Mouse (Mus musculus): ENCODE measurements around the gene Add3. TPM values are rescaled to one million over a fixed set of nuclear protein-coding genes. Genes with fewer than 3 reads are reported as not detected.

Add3 gene
- polyA plus RNA-seq, 1 experiment from 2014 or later: 119 TPM

DNA sequence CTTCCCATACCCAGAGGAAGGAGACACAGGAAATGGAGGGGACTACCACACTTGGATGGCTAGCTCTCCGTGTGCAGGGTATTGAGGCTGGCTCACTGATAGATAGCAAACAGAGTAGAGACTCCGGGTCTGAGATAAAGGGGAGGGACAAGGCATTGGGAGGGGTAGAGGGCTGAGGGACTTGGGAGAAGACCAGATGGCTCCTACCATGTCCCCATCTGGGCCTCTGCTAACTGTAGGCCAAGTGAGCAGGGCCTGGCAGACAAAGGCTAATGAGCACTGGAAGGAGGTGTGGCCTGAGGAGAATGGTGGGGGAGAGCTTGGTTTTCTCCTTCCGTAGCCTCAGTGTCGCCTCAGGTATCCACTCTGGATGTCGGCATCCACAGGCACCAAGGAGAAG lies 119.3 kb downstream of the Add3 start:
- peak; percentile 14; the same call in 1 of the 2 replicates for ATAC-seq (ENCODE audit: insufficient read depth)
- Histone ChIP-seq H3K4me3 (ENCODE audit: low read depth, low read length) (no peak overlapping the region), H3K9me3 (ENCODE audit: low read depth, low read length) (0 out of 2 replicates have a peak, but pooled peaks cover 3% of the 10 kb centered on the region), H3K4me1 (ENCODE audit: insufficient read depth) (0 out of 2 replicates have a peak, but pooled peaks cover 4% of the 10 kb centered on the region), H3K27ac (ENCODE audit: low read depth) (no peak overlapping the region), H3K9ac (no peak overlapping the region; the same call in 1 of the 2 replicates), H3K36me3 (ENCODE audit: insufficient read depth) (no peaks in the 10 kb centered on the region), H3K27me3 (ENCODE audit: insufficient read depth, low read length) (no peaks in the 10 kb centered on the region), H3K4me2 (no peak overlapping the region)
- 59% methylated on average over 5 of the region's 5 CpGs for WGBS
- DNase-seq: no peak
- TF ChIP-seq CTCF (IDR thresholded peaks at IDR 0.05; ENCODE audit: low read depth): no peak

DNA sequence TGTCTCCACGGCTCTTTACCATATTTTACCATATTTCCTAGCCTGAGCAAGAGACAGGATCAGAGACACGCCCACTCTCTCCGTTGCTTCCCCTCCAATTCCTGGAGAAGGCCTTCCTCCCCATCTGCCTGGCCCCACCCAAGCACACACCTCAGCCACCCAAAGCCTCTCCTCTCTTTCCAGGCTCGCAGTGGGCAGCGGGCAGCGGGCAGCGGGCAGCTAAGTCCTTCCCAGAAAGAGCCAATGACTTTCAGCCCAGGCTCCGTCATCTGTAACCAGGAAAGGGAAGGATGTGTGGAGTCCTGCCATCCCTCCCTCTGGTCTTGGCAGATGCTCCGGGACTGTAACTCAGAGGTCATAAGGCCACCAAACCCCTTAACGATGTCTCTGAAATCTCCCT lies 120.0 kb downstream of the Add3 start:
- H3K9me3 ChIP-seq (ENCODE audit: low read depth, low read length): 0 out of 2 replicates have a peak, but pooled peaks cover 3% of the 10 kb centered on the region
- ATAC-seq (ENCODE audit: insufficient read depth) (no peak), DNase-seq (no peak)
- 0 out of 2 replicates have a peak, but pooled peaks cover 4% of the 10 kb centered on the region for H3K4me1 ChIP-seq (ENCODE audit: insufficient read depth)
- no peak overlapping the region for H3K9ac ChIP-seq
- H3K27me3 ChIP-seq (ENCODE audit: insufficient read depth, low read length): no peaks in the 10 kb centered on the region
- no peak for TF ChIP-seq CTCF (IDR thresholded peaks at IDR 0.05; ENCODE audit: low read depth)
- no peak overlapping the region for H3K27ac ChIP-seq (ENCODE audit: low read depth)
- no peaks in the 10 kb centered on the region for H3K36me3 ChIP-seq (ENCODE audit: insufficient read depth)
- H3K4me2 ChIP-seq: no peak overlapping the region
- WGBS: 74% methylated on average over 10 of the region's 10 CpGs
- no peak overlapping the region for H3K4me3 ChIP-seq (ENCODE audit: low read depth, low read length)

DNA sequence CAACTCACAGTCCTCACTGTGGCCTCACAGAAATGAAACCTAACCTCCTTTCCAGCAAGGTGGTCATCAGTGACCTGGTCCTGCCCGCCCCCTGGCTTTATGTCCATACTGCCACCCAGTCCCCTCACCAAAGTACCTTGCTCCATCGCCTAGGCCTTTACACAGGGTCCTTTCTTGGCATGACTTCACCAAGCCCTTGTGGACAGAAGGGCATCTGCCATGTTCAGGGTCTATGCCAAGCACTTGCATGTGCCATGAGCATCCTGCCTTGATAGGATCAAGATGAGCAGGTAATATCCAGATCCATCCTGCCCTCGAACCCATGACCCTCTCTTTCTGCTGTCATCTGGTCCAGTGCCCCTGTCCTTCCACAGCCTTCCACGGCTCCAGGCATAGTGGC lies 120.6 kb downstream of the Add3 start:
- Histone ChIP-seq H3K27ac (ENCODE audit: low read depth) (no peak overlapping the region), H3K4me2 (no peak overlapping the region), H3K9ac (no peak overlapping the region), H3K27me3 (ENCODE audit: insufficient read depth, low read length) (no peaks in the 10 kb centered on the region), H3K9me3 (ENCODE audit: low read depth, low read length) (0 out of 2 replicates have a peak, but pooled peaks cover 3% of the 10 kb centered on the region), H3K4me3 (ENCODE audit: low read depth, low read length) (no peak overlapping the region), H3K36me3 (ENCODE audit: insufficient read depth) (no peaks in the 10 kb centered on the region), H3K4me1 (ENCODE audit: insufficient read depth) (peaks cover 7% of the 10 kb centered on the region; the same call in 1 of the 2 replicates)
- no peak for DNase-seq
- no peak for TF ChIP-seq CTCF (IDR thresholded peaks at IDR 0.05; ENCODE audit: low read depth)
- no peak for ATAC-seq (ENCODE audit: insufficient read depth)
- 86% methylated on average over 4 of the region's 4 CpGs for WGBS

DNA sequence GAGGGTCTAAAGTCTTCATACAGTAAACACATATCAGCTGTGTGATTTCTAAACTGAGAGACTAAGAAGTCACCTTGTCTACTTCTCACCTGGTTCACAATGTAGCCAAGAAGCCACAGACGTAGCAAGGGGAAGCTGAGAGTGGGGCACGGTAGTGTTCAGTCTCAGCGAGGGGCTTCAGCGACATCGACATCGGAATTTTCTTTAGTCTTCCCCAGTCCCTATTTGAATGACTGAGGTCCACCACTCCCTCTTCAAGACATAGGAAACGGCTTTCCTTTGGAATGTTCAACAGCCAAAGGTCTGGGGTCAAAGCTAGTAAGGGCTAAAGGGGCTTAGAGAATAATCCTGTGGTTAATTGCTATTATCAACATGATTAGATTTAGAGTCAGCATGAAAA lies 121.8 kb downstream of the Add3 start:
- 64% methylated on average over 7 of the region's 7 CpGs for WGBS
- Histone ChIP-seq H3K4me1 (ENCODE audit: insufficient read depth) (peaks cover 7% of the 10 kb centered on the region; the same call in 1 of the 2 replicates), H3K36me3 (ENCODE audit: insufficient read depth) (no peaks in the 10 kb centered on the region), H3K27me3 (ENCODE audit: insufficient read depth, low read length) (no peaks in the 10 kb centered on the region), H3K4me3 (ENCODE audit: low read depth, low read length) (no peak overlapping the region), H3K9me3 (ENCODE audit: low read depth, low read length) (no peaks in the 10 kb centered on the region), H3K4me2 (no peak overlapping the region), H3K27ac (ENCODE audit: low read depth) (no peak overlapping the region), H3K9ac (no peak overlapping the region)
- TF ChIP-seq CTCF (IDR thresholded peaks at IDR 0.05; ENCODE audit: low read depth): no peak
- ATAC-seq (ENCODE audit: insufficient read depth) (no peak), DNase-seq (no peak)

DNA sequence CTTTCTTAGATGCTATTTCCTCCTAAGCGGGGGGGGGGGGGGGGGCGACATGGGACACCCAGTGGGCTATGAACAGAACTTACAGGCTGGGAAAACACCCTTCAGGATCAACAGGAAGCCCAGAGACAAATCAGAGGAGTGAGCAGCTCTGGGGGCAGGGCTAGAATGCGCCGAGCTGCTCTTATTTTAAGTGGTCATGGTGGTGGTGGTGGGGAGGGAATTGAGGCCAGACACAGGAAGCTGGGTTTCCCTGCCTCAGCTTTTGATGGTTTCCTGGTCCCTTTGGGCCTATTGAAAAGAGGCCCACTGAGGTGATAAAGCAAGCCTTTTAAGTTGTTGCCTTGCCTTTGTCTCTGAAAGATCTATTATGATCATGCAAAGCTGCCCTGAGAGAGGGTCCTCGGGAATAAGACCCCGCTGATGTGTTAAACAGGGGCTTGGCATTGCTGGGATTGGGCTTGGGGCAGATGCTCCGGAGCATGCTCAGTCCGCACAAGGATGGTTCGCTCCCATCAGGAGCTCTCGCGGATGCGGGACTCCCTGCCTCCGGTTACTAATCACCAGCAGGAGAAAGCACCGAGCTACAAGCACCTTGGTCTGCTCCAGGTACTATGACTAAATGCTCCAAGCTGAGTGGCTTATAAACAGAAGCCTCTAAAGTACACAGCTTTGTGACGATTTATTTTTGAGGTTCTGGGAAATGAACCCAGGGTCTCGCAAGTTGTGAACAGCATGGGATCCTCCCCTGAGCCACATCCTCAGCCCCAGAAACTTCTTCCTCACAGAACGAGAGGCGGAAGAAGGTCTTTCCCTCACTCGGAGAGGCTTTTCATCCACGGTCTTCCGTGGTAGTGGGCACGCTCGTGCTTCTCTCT lies 123.9 kb downstream of the Add3 start:
- no peak overlapping the region for H3K4me3 ChIP-seq (ENCODE audit: low read depth, low read length)
- H3K9ac ChIP-seq: no peak overlapping the region
- ATAC-seq (ENCODE audit: insufficient read depth): no peak
- no peak overlapping the region for H3K4me2 ChIP-seq
- no peak overlapping the region for H3K27ac ChIP-seq (ENCODE audit: low read depth)
- no peak for TF ChIP-seq CTCF (IDR thresholded peaks at IDR 0.05; ENCODE audit: low read depth)
- no peaks in the 10 kb centered on the region for H3K27me3 ChIP-seq (ENCODE audit: insufficient read depth, low read length)
- H3K9me3 ChIP-seq (ENCODE audit: low read depth, low read length): no peaks in the 10 kb centered on the region
- DNase-seq: no peak
- no peaks in the 10 kb centered on the region for H3K36me3 ChIP-seq (ENCODE audit: insufficient read depth)
- peaks cover 7% of the 10 kb centered on the region; the same call in 1 of the 2 replicates for H3K4me1 ChIP-seq (ENCODE audit: insufficient read depth)
- WGBS: 31% methylated on average over 23 of the region's 23 CpGs

DNA sequence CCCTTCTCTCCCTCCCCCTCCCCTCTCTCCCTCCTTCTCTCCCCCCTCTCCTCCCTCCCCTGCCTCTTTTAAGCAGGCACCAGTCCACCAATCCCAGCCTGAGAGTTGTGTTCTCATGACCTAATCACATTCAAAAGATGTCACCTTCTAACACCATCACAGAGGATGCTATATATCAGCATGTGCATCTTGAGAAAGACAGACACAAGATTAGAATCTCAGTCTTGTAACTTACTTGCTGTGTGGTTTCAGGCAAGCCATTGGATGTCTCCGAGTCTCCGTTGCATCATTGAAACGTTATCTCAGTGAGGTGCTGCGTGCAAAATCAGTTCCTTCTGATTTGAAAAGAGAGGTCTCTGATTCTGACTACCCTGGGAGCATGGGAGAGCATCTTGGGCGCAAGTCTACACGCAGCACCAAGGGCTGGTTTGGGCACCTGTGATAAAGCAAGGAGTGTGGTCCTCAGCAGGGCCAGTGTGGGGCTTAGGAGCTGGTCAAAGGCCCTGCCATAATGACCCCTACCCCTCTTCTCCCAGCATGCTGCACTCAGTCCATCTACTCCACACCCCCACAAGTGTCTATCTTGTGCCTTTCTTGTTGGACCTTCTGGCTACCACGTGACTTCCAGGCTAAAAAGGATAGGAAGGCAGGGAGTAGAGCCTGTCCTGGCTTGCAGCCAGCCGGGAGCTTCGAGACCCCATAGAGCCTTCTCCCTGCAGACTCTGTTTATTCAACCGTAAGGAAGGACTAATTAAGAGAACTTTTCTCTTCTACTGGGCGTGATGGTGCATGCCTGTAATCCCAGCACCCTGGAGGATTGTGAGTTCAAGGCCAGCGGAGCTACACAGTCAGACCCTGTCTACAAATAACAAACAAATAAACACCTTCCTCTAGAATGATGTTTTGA lies 124.8 kb downstream of the Add3 start:
- Histone ChIP-seq H3K9me3 (ENCODE audit: low read depth, low read length) (no peaks in the 10 kb centered on the region), H3K36me3 (ENCODE audit: insufficient read depth) (no peaks in the 10 kb centered on the region), H3K4me1 (ENCODE audit: insufficient read depth) (peaks cover 3% of the 10 kb centered on the region; the same call in 1 of the 2 replicates), H3K27ac (ENCODE audit: low read depth) (no peak overlapping the region), H3K4me2 (no peak overlapping the region), H3K9ac (no peak overlapping the region), H3K4me3 (ENCODE audit: low read depth, low read length) (no peak overlapping the region), H3K27me3 (ENCODE audit: insufficient read depth, low read length) (no peaks in the 10 kb centered on the region)
- ATAC-seq (ENCODE audit: insufficient read depth): peak; percentile 47
- WGBS: 52% methylated on average over 12 of the region's 12 CpGs
- peak; percentile 69 for DNase-seq
- TF ChIP-seq CTCF (IDR thresholded peaks at IDR 0.05; ENCODE audit: low read depth): no peak

All from lung, embryonic 14.5 days (tissue).